Mouse (Mus musculus) lung, postnatal 0 days (tissue): ENCODE results near the gene Creb3.

Experiments used
- CTCF ChIP-seq: IDR thresholded peaks from 2 replicates; pipeline ENCODE4 v1.5.1; 2016; ENCODE audit warnings: antibody characterized with exemption, mild to moderate bottlenecking
- EP300 ChIP-seq: IDR thresholded peaks from 2 replicates; pipeline ENCODE4 v1.6.1; 2016; ENCODE audit warnings: antibody characterized with exemption, mild to moderate bottlenecking, control low read depth

GRCm38 (mm10) chr4:43552437-43552836 lies 9.7 kb upstream of the Creb3 start:
- no peak for TF ChIP-seq CTCF
- TF ChIP-seq EP300: no peak
